Mouse (Mus musculus): ENCODE data around the gene Ccdc138. TPM values are rescaled to one million over a fixed set of nuclear protein-coding genes. Genes with fewer than 3 reads are reported as not detected.

Gene Ccdc138
- total RNA-seq, 2 experiments from 2014 or later: 4.9 to 6.3 TPM

GRCm38 (mm10) chr10:58619266-58619665 is 121.5 kb downstream of the Ccdc138 start:
- intact Hi-C loops (cut with DNase I): no loop called here
- no peak for DNase-seq (ENCODE audit: low spot score in 2 of 2)

GRCm38 (mm10) chr10:58624848-58625711 is 127.3 kb downstream of the Ccdc138 start:
- no peak for DNase-seq (ENCODE audit: low spot score in 2 of 2)
- intact Hi-C loops (cut with DNase I): no loop called here

Other genes starting within 250 kb of the Ccdc138 start
- 10 to 100 TPM; 76.6 to 79.4 TPM for gene Gcc2, start 242.5 kb upstream of the Ccdc138 start, total RNA-seq (2021)
- gene Lims1, start 174.5 kb upstream of the Ccdc138 start, total RNA-seq (2021): 10 to 100 TPM; 28.9 to 29.5 TPM
- 10 to 100 TPM; 78.5 to 82.9 TPM for gene Ranbp2, start 51.0 kb upstream of the Ccdc138 start, total RNA-seq (2021)
- gene Edar, start 177.7 kb downstream of the Ccdc138 start, total RNA-seq (2021): under 1 TPM; 0.44 to 0.48 TPM
- not detected for gene Gm17542, start 220.3 kb downstream of the Ccdc138 start, total RNA-seq (2021)

Measured in left cerebral cortex, postnatal 14 days (tissue).